Mouse (Mus musculus) kidney, embryonic 15.5 days (tissue): ENCODE measurements around the gene Atg7. TPM values are rescaled to one million over a fixed set of nuclear protein-coding genes. Genes with fewer than 3 reads are reported as not detected.

ENCODE experiments used
- ATAC-seq: fragments of 200-750 bp; cut with Nextera tagmentation; replicated peaks from 2 replicates; pipeline ENCODE4 v1.8.0; 2017; ENCODE audit warnings: moderate TSS enrichment; ENCODE audit not compliant: low FRiP score
- H3K27ac ChIP-seq: fragments of 300-500 bp; sonication (generic); 2 replicates; pipeline ENCODE4 v1.5.1; 2015; ENCODE audit warnings: mild to moderate bottlenecking, inconsistent platforms
- H3K27me3 ChIP-seq: fragments of 300-500 bp; sonication (generic); 2 replicates; pipeline ENCODE4 v1.6.1; 2015; ENCODE audit warnings: inconsistent platforms
- H3K36me3 ChIP-seq: fragments of 300-500 bp; sonication (generic); 2 replicates; pipeline ENCODE4 v1.6.1; 2015; ENCODE audit warnings: inconsistent platforms
- H3K4me1 ChIP-seq: fragments of 300-500 bp; sonication (generic); 2 replicates; pipeline ENCODE4 v1.6.1; 2015; ENCODE audit warnings: inconsistent platforms
- H3K4me2 ChIP-seq: fragments of 300-500 bp; sonication (generic); 2 replicates; pipeline ENCODE4 v1.6.1; 2015; ENCODE audit warnings: moderate library complexity, mild to moderate bottlenecking, inconsistent platforms
- H3K4me3 ChIP-seq: fragments of 300-500 bp; sonication (generic); replicated peaks from 2 replicates; pipeline ENCODE4 v1.5.1; 2015; ENCODE audit warnings: mild to moderate bottlenecking, inconsistent platforms
- H3K9ac ChIP-seq: fragments of 300-500 bp; sonication (generic); 2 replicates; pipeline ENCODE4 v1.6.1; 2015; ENCODE audit warnings: mild to moderate bottlenecking, inconsistent platforms
- H3K9me3 ChIP-seq: fragments of 300-500 bp; sonication (generic); replicated peaks from 2 replicates; pipeline ENCODE4 v1.6.1; 2016; ENCODE audit warnings: inconsistent platforms
- WGBS: fragments of 180-500 bp; shearing (Covaris S2); methylation state at CpG from one replicate; pipeline ENCODE4 v1.1.7; 2015; ENCODE audit warnings: mixed read lengths; 5-methylcytosine and 5-hydroxymethylcytosine counted together
- polyA plus RNA-seq: library from polyadenylated mRNA; unstranded; fragments of >200 nt; fragmentation: Nextera tagmentation; extraction: Ambion mirVana; gene quantifications from 2 replicates; pipeline ENCODE4 v1.2.1, GENCODE M21; 2015

Gene Atg7
- polyA plus RNA-seq, 1 experiment from 2014 or later = 23.4 TPM

DNA sequence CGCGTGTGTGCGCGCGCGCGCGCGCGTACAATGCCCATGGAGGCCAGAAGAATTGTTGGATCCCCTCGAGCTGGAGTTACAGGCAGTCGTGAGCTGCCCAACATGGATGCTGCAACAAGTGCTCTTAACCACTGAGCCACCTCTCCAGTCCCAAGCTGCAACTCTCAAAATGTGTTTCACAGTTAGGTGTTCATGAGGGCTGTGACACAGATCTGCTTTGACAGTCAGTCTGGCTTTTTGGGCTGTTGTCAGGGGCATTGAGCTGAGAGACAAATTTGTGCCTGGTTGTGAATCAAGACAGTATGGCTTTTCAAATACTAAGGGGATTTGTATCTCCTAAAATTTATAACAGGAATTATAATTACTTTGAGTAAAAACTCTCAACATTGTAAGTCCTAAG lies 248.4 kb downstream of the Atg7 start:
- H3K4me1 ChIP-seq = peaks cover 77% of the 10 kb centered on the region
- no peaks in the 10 kb centered on the region for H3K27me3 ChIP-seq
- no peak overlapping the region for H3K9ac ChIP-seq
- 93% methylated on average over 12 of the region's 12 CpGs for WGBS
- peaks cover 27% of the 10 kb centered on the region for H3K36me3 ChIP-seq
- H3K9me3 ChIP-seq = no peaks in the 10 kb centered on the region
- H3K27ac ChIP-seq = peak overlapping the region; percentile 54; the same call in 1 of the 2 replicates
- no peak for ATAC-seq
- H3K4me2 ChIP-seq = no peak overlapping the region
- no peak overlapping the region for H3K4me3 ChIP-seq

DNA sequence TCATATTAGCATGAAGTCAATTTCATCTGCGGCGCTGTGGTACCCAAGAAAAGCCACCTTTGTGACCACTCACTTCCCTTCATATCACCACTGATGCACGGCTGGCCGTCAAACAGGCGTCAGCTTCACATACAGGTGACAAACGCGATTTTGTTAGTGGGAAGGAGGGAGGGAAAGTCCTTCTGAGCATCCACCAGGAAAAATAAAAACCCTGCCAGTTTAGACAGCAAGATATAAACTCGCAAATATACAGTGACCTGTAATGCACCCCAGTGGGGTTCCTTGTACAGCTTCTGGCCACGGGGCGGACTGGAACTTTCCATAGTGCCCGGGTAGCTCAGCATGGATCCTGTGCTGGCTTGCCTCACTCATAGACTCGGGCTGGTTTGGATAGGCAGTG lies 248.9 kb downstream of the Atg7 start:
- no peaks in the 10 kb centered on the region for H3K9me3 ChIP-seq
- peaks cover 32% of the 10 kb centered on the region for H3K36me3 ChIP-seq
- ATAC-seq = no peak
- H3K4me1 ChIP-seq = peaks cover 74% of the 10 kb centered on the region
- no peak overlapping the region for H3K4me2 ChIP-seq
- 59% methylated on average over 12 of the region's 12 CpGs for WGBS
- H3K27ac ChIP-seq = peak overlapping the region; percentile 29; the same call in 1 of the 2 replicates
- no peak overlapping the region for H3K4me3 ChIP-seq
- 0 out of 2 replicates have a peak overlapping the region, but pooled peaks have one; percentile 10 for H3K9ac ChIP-seq
- H3K27me3 ChIP-seq = no peaks in the 10 kb centered on the region

DNA sequence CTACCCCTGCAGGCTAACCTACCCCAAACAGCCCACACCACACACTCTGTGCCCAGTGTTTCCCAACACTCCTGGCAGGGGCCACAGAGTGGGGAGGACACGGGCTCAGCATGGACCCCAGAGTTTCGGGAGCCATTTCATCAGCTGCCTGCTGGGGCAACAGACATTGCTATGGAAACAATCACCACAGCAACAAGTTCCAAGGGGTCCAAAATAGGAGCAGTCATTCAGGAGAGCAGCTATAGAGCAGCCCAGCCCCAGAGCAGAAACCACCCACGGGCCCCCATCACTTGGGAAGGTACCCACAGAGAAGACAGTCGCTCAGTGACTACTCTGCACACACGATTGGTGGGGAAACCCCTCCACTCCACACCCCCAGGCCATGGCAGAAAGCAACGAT lies 249.5 kb downstream of the Atg7 start:
- ATAC-seq = no peak
- Histone ChIP-seq H3K36me3 (peaks cover 37% of the 10 kb centered on the region), H3K9ac (no peak overlapping the region), H3K4me2 (no peak overlapping the region), H3K27me3 (no peaks in the 10 kb centered on the region), H3K4me3 (no peak overlapping the region), H3K27ac (peak overlapping the region; percentile 29; the same call in 1 of the 2 replicates), H3K4me1 (peaks cover 69% of the 10 kb centered on the region), H3K9me3 (no peaks in the 10 kb centered on the region)
- 32% methylated on average over 6 of the region's 6 CpGs for WGBS

DNA sequence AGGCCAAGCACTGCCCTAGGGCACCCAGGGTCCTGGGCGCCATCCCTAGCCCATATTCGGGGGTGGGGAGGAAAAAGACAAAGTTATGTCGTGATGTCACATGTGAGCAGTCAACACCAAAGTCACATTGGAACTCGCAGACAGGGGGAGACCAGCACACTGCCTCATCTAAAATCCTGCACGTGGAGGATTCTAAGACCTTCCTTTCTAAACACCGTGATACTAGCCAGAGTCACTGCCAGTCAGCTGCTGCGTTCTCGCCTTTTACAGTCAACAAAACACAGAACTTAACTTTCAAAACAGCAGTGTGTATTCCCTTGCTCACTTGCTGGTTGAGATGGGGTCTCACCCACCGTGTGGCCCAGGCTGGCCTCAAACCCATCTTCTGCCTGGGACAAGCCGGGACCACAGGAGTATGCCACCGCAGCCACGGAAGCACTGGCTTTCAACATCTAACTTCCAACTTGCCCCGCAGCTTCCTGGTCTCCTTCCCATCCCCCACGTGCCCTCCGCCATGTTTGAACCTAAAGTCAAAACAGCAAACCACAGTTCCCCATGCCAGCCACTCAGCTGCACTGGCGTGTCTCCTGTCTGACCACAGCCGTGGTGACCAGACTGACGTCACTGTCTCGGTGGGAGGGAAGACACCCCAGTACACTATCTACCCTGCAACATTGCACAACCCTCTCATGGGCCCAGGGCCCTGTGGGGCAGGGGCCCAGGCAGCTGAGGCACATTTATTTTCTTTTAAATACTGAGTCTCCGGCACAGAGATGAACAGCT lies 250.7 kb downstream of the Atg7 start:
- WGBS = 68% methylated on average over 20 of the region's 20 CpGs
- Histone ChIP-seq H3K4me1 (peaks cover 59% of the 10 kb centered on the region), H3K27me3 (no peaks in the 10 kb centered on the region), H3K4me3 (no peak overlapping the region), H3K9ac (no peak overlapping the region), H3K36me3 (peaks cover 41% of the 10 kb centered on the region), H3K27ac (0 out of 2 replicates have a peak overlapping the region, but pooled peaks have one; percentile 29), H3K9me3 (no peaks in the 10 kb centered on the region), H3K4me2 (no peak overlapping the region)
- no peak for ATAC-seq

DNA sequence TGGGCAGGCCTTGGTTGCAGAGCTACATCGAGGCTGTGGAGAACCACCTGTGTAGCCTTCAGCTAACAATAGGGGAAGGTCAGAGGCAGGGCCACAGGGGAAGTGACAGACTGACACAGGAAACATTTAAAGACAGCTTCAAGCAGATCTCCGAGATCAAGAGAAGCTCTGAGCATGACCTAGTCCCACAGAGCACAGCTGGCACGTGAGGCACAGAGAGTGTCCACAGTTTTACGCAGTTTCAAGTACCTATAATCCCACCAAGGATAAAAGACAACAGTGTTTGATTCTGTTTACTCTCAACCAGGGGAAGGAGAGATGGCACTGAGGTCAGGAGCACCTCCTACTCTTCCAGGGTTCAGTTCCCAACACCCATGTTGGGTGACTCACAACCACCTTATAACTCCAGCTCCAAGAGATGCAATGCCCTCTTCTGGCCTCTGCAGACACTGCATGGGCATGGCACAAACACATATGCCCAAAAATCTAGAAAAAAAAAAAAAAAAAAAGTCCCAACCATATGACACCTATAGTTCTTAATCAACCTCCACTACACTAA lies 251.7 kb downstream of the Atg7 start:
- WGBS = 55% methylated on average over 4 of the region's 4 CpGs
- no peak for ATAC-seq
- Histone ChIP-seq H3K27ac (no peak overlapping the region), H3K27me3 (no peaks in the 10 kb centered on the region), H3K4me1 (peaks cover 60% of the 10 kb centered on the region), H3K4me3 (no peak overlapping the region), H3K4me2 (no peak overlapping the region), H3K9ac (no peak overlapping the region), H3K9me3 (no peaks in the 10 kb centered on the region), H3K36me3 (peaks cover 47% of the 10 kb centered on the region)

DNA sequence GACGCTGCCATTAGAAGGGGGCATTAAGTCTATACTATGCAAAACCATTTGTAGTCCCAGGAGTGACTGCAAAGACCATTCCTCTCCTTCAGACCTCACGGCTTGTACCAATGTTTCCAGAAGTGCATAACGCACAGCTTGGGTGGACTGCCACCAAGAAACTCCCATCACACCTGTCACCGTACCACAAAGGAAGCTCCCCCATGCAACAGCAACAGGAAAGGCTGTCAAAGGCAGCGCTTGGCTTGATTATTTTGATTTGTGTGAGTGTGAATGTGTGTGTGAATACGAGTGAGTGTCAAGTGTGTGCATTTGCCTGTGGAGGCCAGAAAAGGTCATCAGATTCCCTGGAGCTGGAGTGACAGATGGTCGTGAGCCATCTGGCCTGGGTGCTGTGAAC lies 252.3 kb downstream of the Atg7 start:
- Histone ChIP-seq H3K27ac (no peak overlapping the region), H3K27me3 (no peaks in the 10 kb centered on the region), H3K4me1 (peaks cover 63% of the 10 kb centered on the region), H3K36me3 (peaks cover 45% of the 10 kb centered on the region), H3K9ac (no peak overlapping the region), H3K4me2 (no peak overlapping the region), H3K9me3 (no peaks in the 10 kb centered on the region), H3K4me3 (no peak overlapping the region)
- WGBS = 88% methylated on average over 7 of the region's 7 CpGs
- ATAC-seq = no peak

DNA sequence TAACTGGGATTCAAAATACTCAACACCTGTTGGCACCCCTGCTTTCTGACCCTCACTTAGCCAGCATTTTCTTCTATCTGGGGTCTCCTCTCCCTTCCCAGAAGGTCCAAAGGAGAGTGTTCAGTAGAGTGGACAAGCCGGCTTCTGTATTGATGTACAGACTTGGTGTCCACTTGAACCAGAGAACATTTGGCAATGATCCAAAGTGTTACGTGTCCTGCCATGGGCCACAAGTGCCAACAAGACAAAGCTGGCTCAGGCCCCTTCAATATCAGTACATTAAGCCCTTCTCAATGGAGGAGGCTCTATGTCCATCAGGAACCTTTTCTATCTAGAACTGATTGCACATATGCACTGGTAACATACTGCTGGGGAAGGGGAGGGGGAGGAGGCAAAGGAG lies 253.4 kb downstream of the Atg7 start:
- ATAC-seq = no peak
- no peaks in the 10 kb centered on the region for H3K9me3 ChIP-seq
- H3K4me3 ChIP-seq = no peak overlapping the region
- no peak overlapping the region for H3K27ac ChIP-seq
- no peak overlapping the region for H3K9ac ChIP-seq
- peaks cover 63% of the 10 kb centered on the region for H3K4me1 ChIP-seq
- WGBS = 83% methylated on average over 2 of the region's 2 CpGs
- no peaks in the 10 kb centered on the region for H3K27me3 ChIP-seq
- peaks cover 40% of the 10 kb centered on the region for H3K36me3 ChIP-seq
- H3K4me2 ChIP-seq = no peak overlapping the region

DNA sequence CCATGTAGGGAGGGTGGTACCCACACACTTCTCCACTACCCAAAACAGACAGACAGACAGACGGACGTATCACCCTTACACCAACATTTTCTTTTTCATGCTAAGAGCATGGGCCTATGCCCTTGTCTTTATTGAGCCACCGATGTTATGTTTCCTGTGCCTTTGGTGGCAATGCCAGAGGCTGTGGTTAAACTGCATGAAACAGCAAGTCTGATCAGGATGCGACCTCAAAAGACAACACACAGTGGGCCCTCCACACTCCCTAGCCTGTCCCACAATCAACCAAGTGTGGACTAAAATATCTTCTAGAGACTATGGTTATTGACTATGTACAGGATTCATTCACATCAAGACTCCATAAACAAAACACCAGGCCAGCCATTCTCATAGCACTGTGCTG lies 256.1 kb downstream of the Atg7 start:
- Histone ChIP-seq H3K36me3 (peaks cover 40% of the 10 kb centered on the region), H3K4me2 (no peak overlapping the region), H3K4me1 (peaks cover 63% of the 10 kb centered on the region), H3K27me3 (no peaks in the 10 kb centered on the region), H3K9me3 (no peaks in the 10 kb centered on the region), H3K9ac (no peak overlapping the region), H3K4me3 (no peak overlapping the region), H3K27ac (peak overlapping the region; percentile 87)
- ATAC-seq = no peak
- 88% methylated on average over 4 of the region's 4 CpGs for WGBS

DNA sequence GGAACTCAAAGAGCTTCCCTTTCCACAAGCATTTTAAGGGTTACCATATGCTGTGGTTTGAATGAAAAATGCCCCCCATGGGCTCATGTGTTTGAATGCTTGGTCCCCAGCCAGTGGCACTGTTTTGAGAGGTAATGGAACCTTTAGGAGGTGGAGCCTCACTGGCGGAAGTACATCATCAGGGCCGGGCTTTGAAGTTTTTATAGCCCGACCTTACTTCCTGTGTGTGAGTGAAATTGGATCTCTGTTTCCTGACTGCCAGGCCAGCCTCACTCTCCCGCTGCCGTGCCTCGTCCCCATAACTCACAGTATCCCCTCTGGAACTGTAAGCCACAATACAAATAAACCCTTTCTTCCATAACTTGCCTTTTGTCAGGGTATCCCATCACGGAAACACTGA lies 256.8 kb downstream of the Atg7 start:
- Histone ChIP-seq H3K9ac (no peak overlapping the region), H3K9me3 (no peaks in the 10 kb centered on the region), H3K4me1 (peaks cover 63% of the 10 kb centered on the region), H3K4me2 (peak overlapping the region; percentile 44), H3K27ac (peak overlapping the region; percentile 87), H3K4me3 (peak overlapping the region; percentile 9), H3K36me3 (peaks cover 38% of the 10 kb centered on the region), H3K27me3 (no peaks in the 10 kb centered on the region)
- 3% methylated on average over 7 of the region's 7 CpGs for WGBS
- peak; percentile 64 for ATAC-seq

DNA sequence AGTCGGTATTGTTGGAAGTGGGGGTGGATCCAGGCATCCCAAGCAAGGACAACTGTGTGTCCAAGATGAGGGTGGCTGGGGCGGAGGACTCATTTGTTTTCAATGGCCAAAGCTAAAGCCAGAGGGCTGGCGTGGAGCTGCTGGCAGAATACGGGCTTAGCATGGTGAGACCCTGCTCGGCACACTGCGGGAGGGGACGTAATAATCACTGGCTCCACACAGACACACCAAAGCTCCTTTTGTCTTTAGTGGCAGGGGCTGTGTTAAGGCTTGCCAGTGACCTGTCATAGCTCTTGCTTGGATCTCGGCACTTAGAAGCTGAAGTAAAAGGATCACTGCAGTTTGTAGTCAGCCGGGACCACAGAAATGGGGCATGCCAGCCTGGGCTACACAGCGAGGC lies 257.3 kb downstream of the Atg7 start:
- peaks cover 64% of the 10 kb centered on the region for H3K4me1 ChIP-seq
- H3K9ac ChIP-seq = no peak overlapping the region
- peak; percentile 11; the same call in 1 of the 2 replicates for ATAC-seq
- H3K9me3 ChIP-seq = no peaks in the 10 kb centered on the region
- peaks cover 36% of the 10 kb centered on the region for H3K36me3 ChIP-seq
- H3K4me2 ChIP-seq = peak overlapping the region; percentile 44
- peak overlapping the region; percentile 87 for H3K27ac ChIP-seq
- WGBS = 22% methylated on average over 10 of the region's 10 CpGs
- H3K27me3 ChIP-seq = no peaks in the 10 kb centered on the region
- H3K4me3 ChIP-seq = peak overlapping the region; percentile 9

DNA sequence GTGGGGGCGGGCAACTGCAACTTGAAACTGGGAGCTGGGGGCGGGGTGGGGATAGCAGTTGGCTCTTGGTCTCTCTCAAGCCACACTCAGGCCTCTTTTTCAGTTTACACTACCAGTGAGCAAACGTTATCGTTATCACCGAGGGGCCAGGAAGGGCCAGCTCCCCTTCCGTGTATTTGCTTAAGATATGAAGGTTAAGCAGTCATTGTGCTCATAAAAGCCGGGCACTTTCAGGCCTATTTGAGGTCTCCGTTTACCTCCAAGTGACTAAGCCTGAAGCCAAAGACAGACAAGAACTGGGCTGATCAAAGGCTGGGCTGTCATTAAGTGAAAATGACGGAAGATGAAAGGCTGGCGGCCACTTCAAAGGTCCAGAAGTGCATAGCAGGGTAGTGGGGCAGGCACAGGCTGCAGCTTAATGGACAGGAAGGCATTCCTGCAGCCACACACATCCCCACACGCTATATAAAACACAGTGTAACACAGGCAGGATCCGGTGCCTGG lies 258.5 kb downstream of the Atg7 start:
- 0 out of 2 replicates have a peak overlapping the region, but pooled peaks have one; percentile 22 for H3K9ac ChIP-seq
- WGBS = 5% methylated on average over 12 of the region's 12 CpGs

DNA sequence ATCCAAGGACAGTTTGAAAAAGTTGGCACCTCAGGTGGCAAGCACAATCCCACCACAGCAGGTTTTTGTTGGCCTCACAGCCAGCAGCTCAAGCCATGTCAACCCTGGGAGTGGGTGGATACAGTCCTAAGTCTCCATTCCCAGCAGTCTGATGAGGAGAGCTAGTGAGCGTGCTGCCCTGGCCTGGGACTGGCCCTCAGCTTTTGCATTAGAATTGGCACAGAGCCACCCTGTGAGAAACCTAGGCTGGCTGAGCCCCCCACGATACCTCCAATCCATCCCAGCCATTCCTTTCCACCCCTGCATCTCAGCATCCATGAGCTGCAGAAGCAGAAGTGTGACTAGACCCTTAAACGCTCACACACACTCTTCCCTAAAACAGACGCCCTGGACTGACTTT lies 259.0 kb downstream of the Atg7 start:
- Histone ChIP-seq H3K36me3 (peaks cover 24% of the 10 kb centered on the region), H3K4me1 (peaks cover 70% of the 10 kb centered on the region), H3K27ac (peak overlapping the region; percentile 84), H3K27me3 (no peaks in the 10 kb centered on the region), H3K4me3 (no peak overlapping the region), H3K9ac (0 out of 2 replicates have a peak overlapping the region, but pooled peaks have one; percentile 22), H3K4me2 (peak overlapping the region; percentile 42), H3K9me3 (no peaks in the 10 kb centered on the region)
- ATAC-seq = no peak
- 20% methylated on average over 4 of the region's 4 CpGs for WGBS

More for the DNA sequence above, 258.5 kb downstream of the Atg7 start:
- H3K27me3 ChIP-seq = no peaks in the 10 kb centered on the region
- no peaks in the 10 kb centered on the region for H3K9me3 ChIP-seq
- H3K4me3 ChIP-seq = no peak overlapping the region
- H3K36me3 ChIP-seq = peaks cover 30% of the 10 kb centered on the region
- peak overlapping the region; percentile 42 for H3K4me2 ChIP-seq
- peak; percentile 57 for ATAC-seq
- peaks cover 73% of the 10 kb centered on the region for H3K4me1 ChIP-seq
- peak overlapping the region; percentile 84 for H3K27ac ChIP-seq
